Mouse (Mus musculus): ENCODE results near the gene Spata5.

The Spata5 gene

DNA sequence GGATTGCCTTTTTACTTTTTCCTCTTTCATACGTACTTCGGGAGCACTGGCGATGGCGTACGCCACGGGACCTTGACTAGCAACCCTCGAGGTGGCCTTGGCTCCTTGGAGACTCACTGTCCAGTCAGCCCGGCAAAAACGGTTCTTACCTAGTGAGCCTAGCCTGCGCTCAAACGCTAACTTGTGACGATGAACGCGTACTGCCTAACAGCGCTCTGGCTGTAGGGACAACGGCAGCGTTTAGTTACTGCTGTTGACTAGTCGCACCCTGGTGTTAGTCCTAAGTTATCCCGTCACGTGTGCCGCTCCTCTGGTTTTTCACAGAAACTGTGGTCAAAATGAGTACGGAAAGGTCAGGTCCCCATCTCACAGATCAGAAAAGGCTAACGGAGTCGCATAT is 945 bp downstream of the Spata5 start:
- no peak for DNase-seq (ENCODE audit: low spot score)

DNA sequence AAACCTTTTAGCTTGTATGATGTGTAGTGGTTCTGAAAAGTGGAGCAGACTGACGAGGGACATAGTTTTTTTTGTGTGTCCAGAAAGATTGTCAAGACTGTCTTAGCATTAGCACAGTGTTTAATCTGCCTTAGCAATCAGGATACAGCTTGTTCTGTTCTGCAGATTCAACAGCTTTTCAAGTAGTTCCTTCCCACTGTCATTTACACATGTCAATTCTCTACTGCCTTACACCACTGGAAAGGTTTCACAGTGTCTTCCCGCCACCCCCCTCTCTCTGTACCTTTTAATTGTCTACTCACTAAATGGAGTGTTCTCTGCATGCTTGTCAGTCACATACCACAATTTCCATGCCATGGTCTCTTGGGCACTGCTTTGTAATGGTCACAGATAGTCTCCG is 1.5 kb downstream of the Spata5 start:
- no peak for DNase-seq (ENCODE audit: low spot score)

DNA sequence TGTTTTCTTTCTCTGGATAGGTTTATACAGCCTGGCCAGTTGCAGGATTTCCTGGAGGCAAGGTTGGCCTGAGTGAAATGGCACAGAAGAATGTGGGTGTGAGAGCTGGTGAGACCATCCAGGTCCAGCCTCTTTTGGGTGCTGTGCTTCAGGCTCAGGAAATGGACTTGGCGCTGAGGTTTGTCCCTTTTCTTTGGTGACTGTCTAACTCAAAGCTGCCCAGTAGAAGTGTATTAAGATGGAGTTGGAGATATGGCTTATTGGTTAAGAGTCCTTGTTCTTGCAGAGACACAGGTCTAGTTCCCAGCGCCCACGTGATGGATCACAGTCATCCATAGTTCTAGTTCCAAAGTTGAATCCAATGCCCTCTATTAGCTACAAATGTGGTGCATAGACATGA is 6.4 kb downstream of the Spata5 start:
- DNase-seq (ENCODE audit: low spot score), result no peak

DNA sequence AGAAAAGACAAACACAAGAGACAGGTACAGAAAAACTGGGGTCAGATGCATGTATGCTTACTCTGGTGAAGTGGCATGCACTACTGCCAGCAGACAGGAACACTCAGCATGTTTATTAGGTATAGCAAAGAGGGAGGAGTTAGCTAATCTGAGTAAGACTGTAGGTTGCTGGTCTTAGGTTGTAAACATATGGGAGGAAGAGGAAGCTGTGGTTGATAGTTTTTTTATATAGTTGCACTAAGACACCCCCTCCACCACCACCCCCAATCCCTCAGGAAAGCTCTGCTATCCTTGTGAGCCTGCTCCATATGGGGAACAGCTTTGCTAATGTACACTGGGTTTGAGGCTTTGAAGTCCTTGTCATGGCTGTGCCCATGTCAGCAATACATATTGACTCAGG is 10.7 kb downstream of the Spata5 start:
- DNase-seq (ENCODE audit: low spot score), result no peak

DNA sequence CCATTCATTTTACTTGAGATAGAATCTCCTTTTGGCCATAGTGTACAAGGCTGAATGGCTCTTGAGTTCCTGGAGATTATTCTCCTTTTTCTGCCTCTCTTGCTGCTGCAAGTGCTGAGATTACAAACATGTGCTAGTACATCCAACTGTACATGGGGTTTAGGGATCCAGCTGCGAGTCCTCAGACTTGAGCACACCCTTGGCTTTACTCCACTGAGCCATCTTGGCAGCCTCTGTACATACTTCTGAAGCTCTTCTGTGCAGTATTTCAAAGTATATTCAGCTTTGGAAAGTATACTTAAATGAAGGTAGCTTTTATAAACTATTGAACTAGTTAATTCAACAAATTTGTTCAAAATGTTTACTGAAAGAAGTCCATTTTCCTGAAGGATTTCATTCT is 20.1 kb downstream of the Spata5 start:
- DNase-seq (ENCODE audit: low spot score), result no peak

DNA sequence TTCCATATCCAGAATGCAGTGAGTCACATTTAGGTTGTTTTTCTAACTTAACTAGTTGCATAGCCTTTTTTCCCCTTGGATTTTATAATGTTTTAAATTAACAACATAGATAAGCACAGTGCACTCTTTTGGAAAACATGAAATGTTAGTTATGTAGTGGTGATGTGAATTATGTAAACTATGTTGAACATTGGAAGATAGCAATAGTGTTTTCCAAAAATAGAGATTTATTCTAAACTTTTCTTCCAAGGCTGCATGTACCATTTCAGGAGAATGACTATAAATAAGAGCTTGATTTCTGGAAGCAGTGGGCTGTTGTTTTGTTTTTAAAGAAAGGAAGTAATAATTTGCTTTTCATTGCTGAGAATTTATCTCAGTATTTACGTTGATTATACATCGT is 23.7 kb downstream of the Spata5 start:
- no peak for DNase-seq (ENCODE audit: low spot score)

DNA sequence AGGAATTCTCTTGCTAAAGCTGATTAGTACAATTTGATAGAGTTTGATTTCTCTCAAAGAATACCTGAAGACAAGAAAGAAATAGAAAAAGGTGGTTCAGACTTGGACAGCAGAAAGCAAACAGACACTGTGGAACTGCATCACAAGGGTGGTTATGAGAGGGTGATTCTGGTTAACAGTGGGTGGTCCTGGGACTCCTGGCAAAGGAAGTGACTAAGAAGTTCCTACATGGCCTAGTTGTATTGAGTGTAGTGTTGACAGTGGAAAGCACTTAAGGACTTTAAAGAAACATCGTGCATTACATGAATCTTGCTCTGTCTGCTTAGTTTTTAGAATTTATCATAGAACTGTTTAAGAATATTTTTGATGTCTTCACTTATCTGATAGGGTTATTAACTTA is 36.3 kb downstream of the Spata5 start:
- no peak for DNase-seq (ENCODE audit: low spot score)

DNA sequence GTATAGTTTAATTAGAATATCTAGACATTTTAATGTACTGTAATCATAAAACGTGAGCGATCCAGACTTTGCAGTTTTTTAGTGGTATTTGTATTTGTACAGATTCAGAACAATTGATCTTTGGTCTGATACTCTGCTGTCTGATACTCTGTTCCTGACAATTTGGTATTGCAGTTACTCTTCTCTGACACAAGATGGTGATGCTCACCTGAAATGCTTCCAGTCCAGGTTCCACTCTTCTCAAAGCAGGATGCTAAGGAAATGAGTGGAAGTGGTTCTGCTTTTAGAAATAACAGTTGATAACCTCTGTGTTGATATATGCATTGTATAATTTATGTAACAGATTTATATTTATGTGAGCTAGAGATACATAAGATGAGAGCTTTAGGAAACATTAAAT is 48.5 kb downstream of the Spata5 start:
- no peak for DNase-seq (ENCODE audit: low spot score)

DNA sequence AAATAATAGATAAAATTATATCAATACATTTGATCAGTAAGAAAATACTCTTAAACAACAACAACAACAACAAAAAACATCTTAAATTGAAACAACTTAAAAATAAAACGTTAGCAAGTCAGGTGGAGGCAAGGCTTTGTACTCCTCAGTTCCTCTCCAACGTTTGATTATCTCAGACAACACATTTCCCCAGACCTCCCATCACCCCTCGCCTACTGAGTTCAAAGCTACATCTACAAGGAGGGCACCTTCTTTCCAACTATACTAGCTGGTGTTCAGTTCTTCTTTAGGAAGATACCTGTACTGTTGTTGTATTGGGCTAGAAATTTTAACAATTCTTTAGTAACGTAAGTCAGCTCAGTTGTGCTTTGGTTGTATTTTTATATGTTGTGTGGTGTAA is 49.7 kb downstream of the Spata5 start:
- no peak for DNase-seq (ENCODE audit: low spot score)

DNA sequence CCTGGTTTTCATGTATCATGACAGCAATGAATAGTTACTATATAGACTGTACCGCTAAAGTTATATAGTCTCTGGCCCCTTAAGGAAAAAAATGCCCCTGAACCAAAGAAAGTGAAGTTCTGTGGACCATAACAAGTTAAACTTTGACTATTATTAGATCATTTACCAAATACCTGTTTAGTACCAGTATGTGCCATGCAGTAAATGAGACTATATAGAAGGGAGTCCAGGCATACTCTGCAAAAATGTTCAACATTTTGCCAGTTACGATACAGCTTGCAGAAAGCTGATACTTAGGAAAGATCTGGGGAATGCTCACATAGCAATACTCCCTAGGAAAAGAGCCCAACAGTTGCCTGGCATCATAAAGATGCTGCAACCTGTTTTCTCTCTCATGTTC is 51.2 kb downstream of the Spata5 start:
- DNase-seq (ENCODE audit: low spot score), result no peak

DNA sequence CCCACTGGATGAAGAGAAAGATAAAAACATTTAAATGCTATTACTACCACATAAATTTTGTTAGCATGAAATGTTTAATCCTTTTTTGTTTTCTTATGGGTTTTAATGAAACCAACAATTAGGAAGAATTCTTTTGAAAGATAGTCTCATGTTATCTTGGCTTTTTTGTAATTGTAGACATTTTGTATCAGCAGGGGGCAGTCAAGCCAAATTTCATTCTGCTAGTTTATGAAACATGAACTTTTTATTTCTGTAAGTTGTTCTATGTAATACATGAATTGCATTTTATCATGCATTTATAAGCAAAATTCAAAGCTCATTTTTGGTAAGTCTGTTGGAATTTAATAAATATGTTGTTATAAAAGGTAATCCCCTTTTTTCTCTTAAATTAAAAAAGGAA is 52.8 kb downstream of the Spata5 start:
- DNase-seq (ENCODE audit: low spot score), result no peak

DNA sequence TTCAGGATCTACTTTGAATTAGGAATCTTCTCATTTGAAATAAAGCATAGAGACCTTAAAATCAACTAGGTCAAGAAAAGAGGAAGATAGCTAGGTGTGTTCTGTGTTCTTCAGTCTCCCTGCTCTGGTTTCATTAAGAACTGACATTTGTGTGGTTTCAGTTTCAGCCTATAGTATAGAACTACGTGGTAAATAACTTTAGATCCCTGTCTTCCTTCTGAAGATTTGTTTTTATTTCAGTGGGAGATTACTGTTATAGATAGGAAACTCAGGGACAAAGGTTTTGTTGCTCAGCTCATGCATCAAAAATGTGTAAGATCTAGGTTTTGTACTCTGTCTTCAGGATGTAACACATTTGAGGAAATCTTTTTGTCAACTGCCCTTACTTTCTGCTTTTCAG is 56.8 kb downstream of the Spata5 start:
- DNase-seq (ENCODE audit: low spot score), result no peak

DNA sequence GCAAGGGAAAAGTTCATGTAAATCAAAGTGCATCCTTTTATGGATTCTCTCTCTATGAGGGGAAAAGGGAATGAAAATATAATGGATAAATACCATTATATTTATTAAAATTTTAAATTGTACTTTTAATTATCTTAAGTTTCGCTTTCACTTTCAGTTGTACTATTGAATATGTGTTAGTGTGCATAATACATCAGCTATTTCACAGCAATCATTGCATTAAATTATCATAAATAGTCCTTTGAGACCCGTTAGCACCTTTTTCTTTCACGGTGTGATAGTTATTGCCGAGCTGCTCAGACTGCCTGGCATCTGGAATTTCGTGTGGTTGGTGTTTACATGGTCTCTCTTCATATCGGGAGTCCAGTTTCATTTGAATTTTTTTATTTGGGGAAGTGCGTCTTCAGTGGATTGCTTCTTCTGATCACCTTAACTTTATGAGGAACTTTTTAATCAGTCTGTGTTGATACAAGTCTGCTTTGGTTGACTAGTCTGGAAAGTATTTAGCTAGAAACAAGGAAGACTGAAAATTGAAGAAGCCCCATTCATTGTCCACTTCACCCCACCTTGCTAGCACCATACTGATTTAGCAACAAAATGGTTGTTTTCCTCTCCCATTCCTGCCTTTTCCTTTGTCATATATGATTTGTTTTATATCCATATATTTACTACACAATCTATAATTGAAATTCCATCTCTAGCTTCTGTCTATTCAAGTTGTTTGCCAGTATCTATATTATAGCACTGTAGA is 57.9 kb downstream of the Spata5 start:
- no peak for DNase-seq (ENCODE audit: low spot score)

DNA sequence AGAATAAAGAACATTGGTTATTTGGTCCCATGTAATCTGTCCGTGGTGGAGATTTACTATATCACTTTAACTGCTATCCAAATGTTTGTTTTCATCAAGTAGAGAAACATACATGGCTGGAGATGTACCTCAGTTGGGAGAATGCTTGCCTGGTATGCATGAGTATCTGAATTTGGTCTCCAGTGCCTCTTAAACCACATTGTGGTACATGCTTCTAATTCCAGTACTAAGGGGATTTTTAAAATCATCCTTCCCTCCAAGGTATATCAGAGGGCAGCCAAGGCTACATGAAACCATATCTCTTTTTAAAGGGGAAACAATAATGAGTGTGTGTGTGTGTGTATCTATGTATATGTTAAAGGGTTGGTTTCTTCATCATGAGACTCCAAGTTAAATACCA is 60.1 kb downstream of the Spata5 start:
- DNase-seq (ENCODE audit: low spot score), result no peak

DNA sequence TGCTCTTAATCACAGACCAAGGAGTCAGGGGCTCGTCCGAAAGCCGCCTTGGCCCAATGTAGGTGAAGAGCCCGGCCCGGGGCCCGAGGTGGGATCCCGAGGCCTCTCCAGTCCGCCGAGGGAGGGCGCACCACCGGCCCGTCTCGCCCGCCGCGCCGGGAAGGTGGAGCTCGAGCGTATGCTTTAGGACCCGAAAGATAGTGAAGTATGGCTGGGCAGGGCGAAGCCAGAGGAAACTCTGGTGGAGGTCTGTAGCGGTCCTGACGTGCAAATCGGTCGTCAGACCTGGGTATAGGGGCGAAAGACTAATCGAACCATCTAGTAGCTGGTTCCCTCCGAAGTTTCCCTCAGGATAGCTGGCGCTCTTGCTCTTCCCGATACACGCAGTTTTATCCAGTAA is 61.6 kb downstream of the Spata5 start:
- no peak for DNase-seq (ENCODE audit: low spot score)

DNA sequence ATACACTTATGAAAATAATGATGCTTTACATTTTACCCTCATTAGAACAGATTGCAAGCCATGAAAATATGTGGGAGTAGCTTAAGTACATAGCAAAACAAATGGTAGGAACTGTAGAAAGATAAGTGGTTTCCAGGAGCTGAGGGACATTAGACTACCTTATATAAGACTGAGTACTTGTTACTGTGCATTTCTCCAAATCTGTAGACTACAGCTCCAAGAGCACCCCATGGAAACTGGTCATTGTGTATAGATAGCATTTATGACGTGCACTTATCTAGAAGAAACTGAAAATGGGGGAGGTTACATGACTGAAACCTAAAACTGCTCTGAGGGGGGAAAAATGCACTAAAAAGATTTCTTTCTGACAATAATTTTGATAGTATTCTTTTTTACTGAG is 63.0 kb downstream of the Spata5 start:
- DNase-seq (ENCODE audit: low spot score), result no peak

DNA sequence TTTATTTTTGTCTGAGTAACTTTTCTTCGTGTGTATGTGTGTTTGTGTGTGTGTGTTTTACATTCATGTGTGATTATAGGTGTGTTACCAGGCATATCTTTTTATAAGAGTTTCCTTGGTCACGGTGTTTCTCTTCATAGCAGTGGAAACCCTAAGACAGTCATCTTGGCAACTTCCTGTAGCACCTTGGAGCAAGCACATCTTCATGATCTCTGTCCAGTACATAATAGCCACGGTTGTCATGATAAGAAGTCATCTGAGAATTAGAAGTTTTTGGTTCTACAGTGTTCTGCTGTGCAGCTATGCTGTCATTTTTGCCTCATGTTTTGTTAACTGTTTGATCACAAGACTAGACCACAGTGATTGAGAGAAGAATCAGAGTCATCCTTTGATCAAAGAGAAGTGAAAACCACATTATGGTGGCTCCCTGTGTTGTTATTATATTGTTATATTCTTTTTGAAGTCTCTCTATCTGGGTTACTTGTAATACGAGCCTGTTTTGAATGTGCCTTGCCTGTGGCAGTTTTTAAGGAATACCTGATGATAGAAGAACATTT is 64.1 kb downstream of the Spata5 start:
- DNase-seq (ENCODE audit: low spot score), result no peak

DNA sequence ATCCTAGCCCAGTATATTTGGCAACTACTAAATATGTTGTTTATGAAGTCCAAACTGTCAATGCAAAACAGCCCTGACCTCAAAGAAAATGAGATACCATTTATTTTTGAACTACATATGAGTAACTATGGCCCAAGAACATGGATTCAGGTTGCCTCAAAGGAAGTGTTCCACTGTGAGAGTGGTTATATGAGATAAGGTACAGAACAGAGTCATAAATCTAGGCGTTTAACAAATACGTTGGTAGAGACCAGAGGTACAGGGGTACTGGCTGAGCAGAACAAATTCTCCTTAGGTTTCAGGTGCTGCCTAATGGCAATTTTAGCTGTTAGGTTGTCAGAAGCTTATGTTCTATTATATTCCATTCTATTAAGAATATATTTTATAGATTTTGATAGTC is 67.9 kb downstream of the Spata5 start:
- DNase-seq (ENCODE audit: low spot score), result no peak

DNA sequence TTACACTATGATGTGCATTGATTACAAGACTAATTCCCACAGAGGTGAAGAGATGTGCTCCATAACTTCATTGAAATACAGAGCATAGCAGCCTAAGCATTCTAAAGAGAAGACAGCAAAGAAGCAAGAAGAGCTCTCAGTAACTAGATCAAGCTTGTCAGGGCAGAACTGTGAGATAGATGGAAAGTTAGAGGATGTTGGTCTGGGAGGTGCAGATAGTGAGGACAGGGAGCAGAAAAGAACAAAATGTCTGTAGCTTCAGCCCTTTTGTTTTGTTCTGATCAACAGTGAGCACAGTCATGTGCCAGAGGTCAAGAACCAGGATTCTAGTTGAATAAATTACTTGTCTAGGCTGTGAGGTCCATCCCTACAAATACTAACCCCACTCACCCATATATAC is 68.5 kb downstream of the Spata5 start:
- DNase-seq (ENCODE audit: low spot score), result no peak

DNA sequence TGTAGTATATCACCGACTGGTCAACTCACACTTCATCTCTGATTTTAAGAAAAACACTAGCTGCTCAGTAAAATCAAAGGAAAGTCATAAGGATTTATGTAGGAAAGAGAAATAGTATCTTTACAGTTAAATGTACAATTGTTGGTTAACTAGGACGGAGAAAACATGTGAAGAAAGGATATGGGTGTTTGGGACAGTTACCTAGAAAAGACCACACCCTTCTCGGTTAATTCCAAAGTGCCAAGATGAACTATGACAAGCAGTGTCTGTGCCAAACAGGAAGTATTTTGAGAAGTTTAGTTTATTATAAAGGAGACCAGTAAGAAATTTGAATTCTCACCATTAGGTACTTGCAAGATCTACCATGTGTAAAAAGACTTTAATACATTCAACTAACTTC is 70.3 kb downstream of the Spata5 start:
- DNase-seq (ENCODE audit: low spot score), result no peak

DNA sequence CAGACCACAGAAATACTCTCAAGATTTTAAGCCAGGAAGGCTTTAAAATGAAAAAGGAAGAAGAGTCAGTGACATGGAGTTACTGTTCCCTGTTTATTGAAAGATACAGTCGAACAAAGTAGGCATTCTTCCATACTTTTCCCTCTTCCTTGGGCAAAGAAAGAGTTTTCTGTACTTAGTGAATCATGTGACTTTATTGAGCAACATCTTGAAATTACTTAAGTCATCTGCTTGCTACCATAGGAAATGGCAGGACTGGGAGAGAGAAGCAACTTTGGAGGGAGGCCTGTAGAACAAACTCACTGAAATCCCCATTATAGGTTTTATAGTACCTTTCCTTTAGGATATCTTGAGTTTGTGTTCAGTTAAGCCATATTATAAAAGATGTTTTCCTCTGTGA is 81.2 kb downstream of the Spata5 start:
- no peak for DNase-seq (ENCODE audit: low spot score)

DNA sequence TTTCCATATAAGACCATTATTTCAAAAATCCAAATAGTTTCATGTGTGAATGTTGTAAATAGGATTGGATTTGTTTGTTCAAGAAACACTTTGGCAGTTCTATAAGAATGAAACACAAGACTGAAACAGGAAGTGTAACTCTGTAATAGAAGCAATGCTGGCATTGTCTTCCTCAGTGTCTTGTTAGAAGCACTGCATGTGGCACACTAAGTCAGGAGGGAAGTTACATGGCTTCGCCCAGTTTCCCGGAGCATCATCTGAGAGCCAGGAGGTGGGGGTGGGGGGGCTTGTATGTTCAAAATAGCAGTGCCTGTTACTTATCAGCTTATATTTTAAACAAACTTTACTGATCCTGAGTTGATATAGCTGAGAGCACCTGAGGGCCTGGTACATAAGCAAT is 82.9 kb downstream of the Spata5 start:
- no peak for DNase-seq (ENCODE audit: low spot score)

DNA sequence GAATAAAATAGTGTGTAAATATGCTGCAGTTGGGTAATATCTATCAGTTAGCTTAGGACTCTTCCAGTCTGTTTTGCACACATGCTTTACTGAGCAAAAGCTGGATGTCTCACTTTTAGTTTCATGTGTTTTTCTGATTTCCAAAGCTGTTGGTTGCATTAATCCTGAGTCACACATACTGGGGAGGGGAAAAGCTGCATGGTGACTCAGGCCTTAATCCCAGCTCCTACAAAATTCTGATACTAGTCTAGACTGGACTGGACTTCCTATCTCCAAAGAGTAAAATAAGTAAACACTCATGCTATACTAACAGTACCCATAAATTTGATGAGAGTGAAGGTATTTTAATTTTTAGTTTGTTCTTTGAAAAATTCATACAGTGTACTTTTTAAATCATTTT is 84.2 kb downstream of the Spata5 start:
- no peak for DNase-seq (ENCODE audit: low spot score)
